Mouse (Mus musculus) lung, embryonic 14.5 days (tissue): ENCODE measurements around the gene Smim27. TPM values are rescaled to one million over a fixed set of nuclear protein-coding genes. Genes with fewer than 3 reads are reported as not detected.

Experiments used
- ATAC-seq: fragments of 200-750 bp; cut with Nextera tagmentation; 2 replicates; pipeline ENCODE4 v1.8.0; 2017; ENCODE audit warnings: mild to moderate bottlenecking, moderate TSS enrichment, moderate library complexity; ENCODE audit not compliant: insufficient read depth
- DNase-seq: peaks from one replicate; pipeline ENCODE4 v3.0.0-alpha.2; 2015
- H3K27ac ChIP-seq: fragments of 300-500 bp; sonication (generic); 2 replicates; pipeline ENCODE4 v1.5.1; 2014; ENCODE audit warnings: low read depth, mild to moderate bottlenecking, moderate library complexity
- H3K27me3 ChIP-seq: fragments of 300-500 bp; sonication (generic); 2 replicates; pipeline ENCODE4 v1.6.1; 2014; ENCODE audit warnings: low read length, control low read depth; ENCODE audit not compliant: insufficient read depth
- H3K36me3 ChIP-seq: fragments of 300-500 bp; sonication (generic); 2 replicates; pipeline ENCODE4 v1.6.1; 2014; ENCODE audit warnings: control low read depth; ENCODE audit not compliant: insufficient read depth
- H3K4me1 ChIP-seq: fragments of 300-500 bp; sonication (generic); 2 replicates; pipeline ENCODE4 v1.6.1; 2014; ENCODE audit warnings: antibody characterized with exemption, control low read depth; ENCODE audit not compliant: insufficient read depth
- H3K4me2 ChIP-seq: fragments of 300-500 bp; sonication (generic); 2 replicates; pipeline ENCODE4 v1.6.1; 2014; ENCODE audit warnings: mild to moderate bottlenecking
- H3K4me3 ChIP-seq: fragments of 300-500 bp; sonication (generic); 2 replicates; pipeline ENCODE4 v1.5.1; 2014; ENCODE audit warnings: low read depth, low read length
- H3K9ac ChIP-seq: fragments of 300-500 bp; sonication (generic); 2 replicates; pipeline ENCODE4 v1.6.1; 2014
- H3K9me3 ChIP-seq: fragments of 300-500 bp; sonication (generic); 2 replicates; pipeline ENCODE4 v1.6.1; 2016; ENCODE audit warnings: low read depth, low read length, control low read depth
- CTCF ChIP-seq: IDR thresholded peaks from 2 replicates; pipeline ENCODE4 v1.5.1; 2016; ENCODE audit warnings: antibody characterized with exemption, low read depth
- WGBS: fragments of 180-500 bp; shearing (Covaris S2); extraction: QIAGEN DNeasy Blood & Tissue Kit; methylation state at CpG from one replicate; pipeline ENCODE4 v1.1.7; 2014; 5-methylcytosine and 5-hydroxymethylcytosine counted together
- polyA plus RNA-seq: library from polyadenylated mRNA; unstranded; fragments of >200 nt; fragmentation: Nextera tagmentation; extraction: Ambion mirVana; gene quantifications from 2 replicates; pipeline ENCODE4 v1.2.1, GENCODE M21; 2014

Smim27 gene
- polyA plus RNA-seq, 1 experiment from 2014 or later, result 24.0 TPM

DNA sequence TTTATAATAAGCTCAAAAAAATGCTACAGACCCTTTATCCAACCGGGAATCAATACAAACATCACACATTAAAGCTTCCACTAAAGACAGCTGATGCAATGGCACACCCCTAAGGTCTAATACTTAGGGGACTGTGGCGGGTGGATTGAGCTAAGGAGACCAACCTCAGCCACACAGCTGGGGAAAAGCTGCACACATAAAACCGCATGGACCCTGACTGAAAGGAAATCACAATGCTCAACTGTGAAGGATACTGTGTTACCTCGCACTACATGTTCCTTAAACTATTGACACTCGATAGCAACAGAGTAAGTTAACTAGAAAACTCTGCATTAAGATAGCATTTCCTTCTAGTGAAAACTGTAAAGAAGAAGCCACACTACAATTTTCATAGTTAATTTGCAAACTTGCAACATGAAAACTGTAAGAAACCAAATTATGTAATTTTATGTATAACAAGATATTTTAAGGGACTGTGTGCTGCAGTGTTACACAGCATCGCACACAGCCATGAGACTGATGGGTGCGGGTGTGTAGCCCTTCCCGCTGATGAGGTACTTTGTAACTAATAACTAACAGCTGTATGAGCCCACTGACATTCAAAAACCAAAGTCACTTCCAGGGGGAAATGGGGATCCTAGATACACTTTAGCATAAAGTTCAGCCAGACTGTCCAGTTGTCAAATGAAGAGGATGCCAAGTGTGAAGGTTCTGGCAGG, 14.8 kb upstream of the Smim27 start:
- Histone ChIP-seq H3K27ac (no peak overlapping the region), H3K27me3 (no peaks in the 10 kb centered on the region), H3K4me1 (no peaks in the 10 kb centered on the region), H3K9me3 (no peaks in the 10 kb centered on the region), H3K36me3 (peaks cover 16% of the 10 kb centered on the region), H3K9ac (no peak overlapping the region), H3K4me2 (no peak overlapping the region), H3K4me3 (no peak overlapping the region)
- WGBS, result 79% methylated on average over 8 of the region's 8 CpGs
- no peak for ATAC-seq
- no peak for TF ChIP-seq CTCF
- DNase-seq, result no peak

DNA sequence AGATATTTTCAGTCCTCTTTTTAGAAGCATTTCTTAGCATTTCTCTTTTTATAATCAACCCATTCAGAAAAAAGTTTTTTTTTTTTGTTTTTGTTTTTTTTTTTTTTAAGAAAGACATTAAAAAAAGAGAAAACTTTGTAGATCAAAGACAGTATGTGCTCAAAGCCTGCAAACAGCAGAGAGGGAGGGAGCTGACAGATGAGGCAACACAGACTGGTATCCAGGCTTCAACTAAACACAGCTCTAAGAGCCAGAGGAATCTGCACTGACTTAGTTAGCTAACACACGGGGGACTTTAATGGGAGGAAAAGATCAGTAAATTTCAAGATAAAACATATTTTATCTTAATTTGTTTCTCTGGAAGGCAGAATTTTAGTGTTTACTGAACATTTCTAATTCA, 5.1 kb upstream of the Smim27 start:
- Histone ChIP-seq H3K27me3 (no peaks in the 10 kb centered on the region), H3K4me1 (0 out of 2 replicates have a peak, but pooled peaks cover 4% of the 10 kb centered on the region), H3K9me3 (no peaks in the 10 kb centered on the region), H3K4me3 (no peak overlapping the region), H3K4me2 (no peak overlapping the region), H3K27ac (no peak overlapping the region), H3K9ac (no peak overlapping the region), H3K36me3 (peaks cover 71% of the 10 kb centered on the region)
- WGBS, result 51% methylated on average over 1 of the region's 1 CpGs
- ATAC-seq (no peak), DNase-seq (no peak)
- TF ChIP-seq CTCF, result no peak

DNA sequence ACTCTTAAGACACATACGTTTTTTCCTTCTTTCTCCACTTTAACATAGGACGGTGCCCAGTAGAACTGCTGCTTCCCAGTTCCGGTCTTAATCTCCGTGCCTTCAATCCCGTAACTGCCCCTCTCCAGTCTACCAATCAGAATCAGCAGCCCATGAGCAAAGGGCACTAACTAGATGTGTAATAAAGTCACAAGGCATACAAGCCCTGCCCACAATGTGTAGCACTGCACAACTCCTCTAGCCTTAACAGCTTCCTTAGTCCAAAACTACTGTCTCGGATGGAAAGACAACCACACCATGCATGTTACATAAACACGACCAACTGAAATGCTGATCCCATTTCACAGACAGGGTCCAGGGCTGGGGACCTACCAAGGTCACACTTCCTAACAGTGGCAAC, 1.7 kb upstream of the Smim27 start:
- ATAC-seq (no peak), DNase-seq (no peak)
- peak overlapping the region; percentile 83 for H3K9ac ChIP-seq
- WGBS, result 63% methylated on average over 7 of the region's 7 CpGs
- H3K4me3 ChIP-seq, result peak overlapping the region; percentile 67
- peaks cover 46% of the 10 kb centered on the region for H3K36me3 ChIP-seq
- peak overlapping the region; percentile 97; the same call in 1 of the 2 replicates for H3K27ac ChIP-seq
- TF ChIP-seq CTCF, result no peak
- H3K4me1 ChIP-seq, result 0 out of 2 replicates have a peak, but pooled peaks cover 4% of the 10 kb centered on the region
- H3K9me3 ChIP-seq, result no peaks in the 10 kb centered on the region
- no peaks in the 10 kb centered on the region for H3K27me3 ChIP-seq
- peak overlapping the region; percentile 94 for H3K4me2 ChIP-seq

DNA sequence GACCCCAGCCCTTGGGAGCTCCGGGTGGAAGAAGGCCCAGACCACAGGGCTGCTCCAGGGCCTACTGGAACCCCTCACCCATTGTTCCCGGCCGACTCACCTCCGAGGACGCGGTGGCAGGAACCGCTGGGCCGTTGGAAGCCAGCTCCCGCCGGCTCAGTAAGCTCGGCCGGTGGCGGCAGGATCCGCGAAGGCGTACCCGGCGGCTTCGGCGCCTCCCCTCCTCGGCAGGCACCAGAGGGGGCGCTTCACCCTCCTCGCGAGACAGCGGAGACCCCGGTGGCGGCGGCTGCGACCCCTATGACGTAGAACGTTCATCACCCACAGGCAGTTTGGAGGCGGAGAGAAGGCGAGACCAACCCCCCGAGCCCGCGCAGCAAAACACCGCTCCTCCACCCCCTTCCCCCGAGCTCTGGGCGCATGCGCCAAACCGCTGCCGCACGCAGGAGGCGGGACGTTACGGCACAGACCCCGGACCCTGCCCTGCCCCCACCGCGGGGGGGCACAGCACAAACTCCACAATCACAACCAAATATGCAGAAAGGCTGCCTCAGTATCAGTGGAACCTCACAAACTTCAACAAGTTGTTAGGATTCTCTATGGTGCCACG, 1.1 kb upstream of the Smim27 start:
- Histone ChIP-seq H3K36me3 (peaks cover 43% of the 10 kb centered on the region), H3K4me3 (peak overlapping the region; percentile 67), H3K4me2 (peak overlapping the region; percentile 94), H3K9me3 (no peaks in the 10 kb centered on the region), H3K27ac (peak overlapping the region; percentile 97), H3K4me1 (0 out of 2 replicates have a peak, but pooled peaks cover 4% of the 10 kb centered on the region), H3K9ac (peak overlapping the region; percentile 83), H3K27me3 (no peaks in the 10 kb centered on the region)
- peak; percentile 34 for TF ChIP-seq CTCF
- WGBS, result under 1% methylated on average over 50 of the region's 50 CpGs
- DNase-seq (peak; percentile 96), ATAC-seq (peak; percentile 79)

DNA sequence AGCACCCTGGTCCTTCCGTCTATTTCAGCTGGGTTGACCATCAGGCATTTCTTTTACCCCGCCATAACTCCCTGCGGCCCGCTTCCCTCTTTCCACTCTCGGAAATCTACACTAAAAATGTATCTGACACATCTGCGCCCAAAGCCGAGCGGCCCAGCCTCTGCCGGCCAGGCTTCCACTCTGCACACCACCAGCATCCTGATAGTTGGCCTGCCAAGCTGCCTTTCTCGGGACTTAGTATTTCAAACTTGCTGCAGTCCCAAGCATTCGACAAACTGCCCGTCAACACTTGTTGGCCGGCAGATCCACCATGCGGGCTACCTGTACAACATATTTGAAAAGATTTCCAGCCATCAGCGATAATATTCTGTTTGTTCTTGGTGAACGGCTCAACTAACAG, 544 bp upstream of the Smim27 start:
- Histone ChIP-seq H3K4me2 (peak overlapping the region; percentile 94), H3K27ac (peak overlapping the region; percentile 97), H3K4me1 (0 out of 2 replicates have a peak, but pooled peaks cover 4% of the 10 kb centered on the region), H3K9me3 (no peaks in the 10 kb centered on the region), H3K4me3 (peak overlapping the region; percentile 67), H3K27me3 (no peaks in the 10 kb centered on the region), H3K36me3 (peaks cover 45% of the 10 kb centered on the region), H3K9ac (peak overlapping the region; percentile 83)
- WGBS, result under 1% methylated on average over 16 of the region's 16 CpGs
- peak; percentile 1; the same call in 1 of the 2 replicates for ATAC-seq
- no peak for DNase-seq
- TF ChIP-seq CTCF, result no peak

DNA sequence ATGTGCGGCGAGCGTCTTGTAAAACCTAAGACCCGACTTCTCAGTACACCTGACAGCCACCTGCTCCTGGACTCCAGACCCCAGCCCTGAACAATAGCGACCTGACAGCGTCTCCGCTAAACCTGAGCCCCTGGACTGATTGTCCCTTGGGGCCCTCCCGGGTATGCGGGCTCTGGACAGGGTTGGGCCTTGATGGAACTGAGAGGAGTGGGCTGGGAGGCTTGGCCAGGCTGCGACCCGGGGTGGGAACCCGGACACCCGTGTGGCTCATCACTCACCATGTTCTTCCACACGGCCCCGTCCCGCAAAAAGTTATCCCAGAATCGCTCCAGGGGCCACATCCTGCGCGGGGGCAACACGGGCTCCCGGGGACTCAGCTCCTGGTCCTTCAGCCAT, 9.5 kb downstream of the Smim27 start:
- H3K36me3 ChIP-seq, result peaks cover 15% of the 10 kb centered on the region
- DNase-seq (no peak), ATAC-seq (peak; percentile 74)
- under 1% methylated on average over 21 of the region's 21 CpGs for WGBS
- H3K4me3 ChIP-seq, result peak overlapping the region; percentile 76
- peak overlapping the region; percentile 84 for H3K9ac ChIP-seq
- peaks cover 4% of the 10 kb centered on the region; the same call in 1 of the 2 replicates for H3K4me1 ChIP-seq
- no peak for TF ChIP-seq CTCF
- H3K27me3 ChIP-seq, result no peaks in the 10 kb centered on the region
- H3K4me2 ChIP-seq, result peak overlapping the region; percentile 70
- H3K27ac ChIP-seq, result no peak overlapping the region; the same call in 1 of the 2 replicates
- no peaks in the 10 kb centered on the region for H3K9me3 ChIP-seq

DNA sequence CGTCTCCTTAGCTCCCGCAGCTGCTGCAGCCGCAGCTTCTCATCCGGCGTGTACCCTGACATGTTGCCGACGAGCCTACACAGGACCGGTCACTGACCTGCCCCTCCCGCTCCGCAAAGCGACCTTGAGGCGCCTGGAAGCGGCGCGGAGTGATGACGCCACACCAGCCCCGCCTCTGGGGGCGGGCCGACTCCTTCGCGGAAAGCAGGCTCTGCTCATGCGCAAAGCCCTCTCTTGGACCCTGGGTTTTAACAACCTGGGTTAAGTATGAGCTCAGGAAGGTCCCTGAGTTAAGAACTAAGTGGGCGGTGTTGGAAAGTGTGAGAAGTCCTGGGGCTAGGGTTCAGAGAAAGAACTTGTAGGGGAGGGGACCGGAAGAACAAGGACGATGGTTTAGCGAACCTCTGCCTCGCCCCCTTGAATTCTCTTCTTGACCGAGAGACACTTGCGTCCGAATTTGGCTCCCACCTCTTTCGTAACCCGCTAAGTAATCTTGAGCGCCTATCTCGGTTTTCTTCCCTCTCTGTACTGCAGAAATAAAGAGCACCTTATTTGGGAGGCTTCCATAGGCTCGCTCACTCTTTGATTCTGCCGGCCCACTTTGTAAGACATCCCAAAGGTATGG, 10.0 kb downstream of the Smim27 start, which contains the start of gene Ndufb6:
Gene Ndufb6, minus strand, starts transcription at position 146 of the 625 bp plus-strand sequence.
- peak within 1 kb of the TSS; percentile 70 for H3K4me2 ChIP-seq
- H3K36me3 ChIP-seq, result peaks cover 14% of the 10 kb centered on the region
- H3K9ac ChIP-seq, result peak within 1 kb of the TSS; percentile 84
- H3K27ac ChIP-seq, result peak within 1 kb of the TSS; percentile 88
- H3K27me3 ChIP-seq, result no peaks in the 10 kb centered on the region
- DNase-seq, result peak; percentile 98
- TF ChIP-seq CTCF, result no peak
- WGBS, result under 1% methylated on average over 36 of the region's 36 CpGs
- peaks cover 4% of the 10 kb centered on the region; the same call in 1 of the 2 replicates for H3K4me1 ChIP-seq
- peak; percentile 97 for ATAC-seq
- no peaks in the 10 kb centered on the region for H3K9me3 ChIP-seq
- peak within 1 kb of the TSS; percentile 76 for H3K4me3 ChIP-seq
